Mouse (Mus musculus) E14TG2a.4 (cell line): ENCODE results near the gene Mettl7a1.

Source experiments
- CTCF ChIP-seq: conservative IDR thresholded peaks from 2 replicates; pipeline ENCODE4 v1.5.1; 2014; ENCODE audit warnings: low read length
- NANOG ChIP-seq: IDR thresholded peaks from 2 replicates; pipeline ENCODE4 v1.6.1; 2014; ENCODE audit warnings: borderline replicate concordance, low read length, mixed read lengths
- POU5F1 ChIP-seq: IDR thresholded peaks from 2 replicates; pipeline ENCODE4 v1.6.1; 2014; ENCODE audit warnings: low read length, borderline replicate concordance

DNA sequence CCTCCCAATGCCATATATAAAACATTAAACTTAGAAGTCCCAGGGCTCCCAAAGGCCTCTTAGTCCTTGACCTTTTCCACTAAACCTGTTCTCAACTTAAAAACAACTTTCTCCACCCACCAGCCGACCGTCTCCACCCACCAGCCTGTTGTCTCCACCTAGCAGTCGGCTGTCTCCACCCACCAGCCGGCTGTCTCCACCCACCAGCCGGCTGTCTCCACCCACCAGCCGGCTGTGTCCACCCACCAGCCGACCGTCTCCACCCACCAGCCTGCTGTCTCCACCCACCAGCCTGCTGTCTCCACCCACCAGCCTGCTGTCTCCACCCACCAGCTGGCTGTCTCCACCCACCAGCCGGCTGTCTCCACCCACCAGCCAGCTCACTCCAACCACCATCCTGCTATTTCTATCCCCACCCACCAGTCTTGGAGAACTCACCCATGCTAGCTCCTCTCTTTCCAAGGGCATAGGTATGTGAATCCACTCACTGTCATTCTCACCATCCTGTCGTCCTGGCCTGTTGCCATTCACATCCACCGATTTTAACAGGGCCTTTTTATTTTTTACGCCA lies 20.2 kb downstream of the Mettl7a1 start:
- TF ChIP-seq CTCF (no peak), POU5F1 (no peak), NANOG (no peak)
